Mouse (Mus musculus): Measurements from ENCODE around the gene Ddit4. TPM values are rescaled to one million over a fixed set of nuclear protein-coding genes. Genes with fewer than 3 reads are reported as not detected.

The Ddit4 gene
- polyA plus RNA-seq, 1 experiment from 2014 or later, result 32.7 TPM

GRCm38 (mm10) chr10:59942847-59943420 is 8.7 kb downstream of the Ddit4 start:
- H3K27me3 ChIP-seq (ENCODE audit: poor library complexity, severe bottlenecking), result peaks cover 11% of the 10 kb centered on the region
- H3K9me3 ChIP-seq, result no peaks in the 10 kb centered on the region
- peak overlapping the region; percentile 35 for H3K4me3 ChIP-seq
- WGBS, result 5% methylated on average over 16 of the region's 16 CpGs
- peak overlapping the region; percentile 74 for H3K27ac ChIP-seq
- no peak for DNase-seq (ENCODE audit: extremely low spot score, low spot score)
- H3K4me1 ChIP-seq, result peaks cover 25% of the 10 kb centered on the region
- H3K36me3 ChIP-seq (replicated peaks), result no peaks in the 10 kb centered on the region

DNA sequence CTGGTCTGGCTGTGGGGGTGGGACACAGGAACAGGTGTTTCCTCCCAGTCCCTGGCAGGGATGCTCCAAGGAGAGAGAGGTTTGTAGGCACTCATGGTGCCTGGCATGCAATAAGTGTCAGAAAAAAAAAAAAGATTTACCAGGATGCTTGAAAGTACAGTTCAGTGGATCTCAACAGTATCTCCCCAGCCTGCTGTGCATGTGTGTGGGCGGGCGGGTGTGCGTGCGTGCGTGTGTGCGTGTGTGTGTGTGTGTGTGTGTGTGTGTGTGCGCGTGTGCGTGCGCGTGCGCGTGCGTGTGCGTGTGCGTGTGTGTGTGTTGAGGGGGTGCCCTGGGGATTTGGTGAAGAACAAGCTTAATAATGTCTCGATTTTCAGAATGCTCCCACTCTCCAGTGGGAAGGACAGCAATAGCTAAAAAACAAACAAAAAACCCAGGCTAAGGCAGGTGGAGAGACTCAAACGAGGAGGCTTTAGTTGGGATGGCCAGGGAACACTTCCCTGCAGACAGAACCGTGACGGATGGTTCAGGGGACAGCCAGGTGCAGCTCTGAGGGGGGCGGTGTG is 9.3 kb downstream of the Ddit4 start:
- peak overlapping the region; percentile 35 for H3K4me3 ChIP-seq
- H3K27ac ChIP-seq, result peak overlapping the region; percentile 74
- H3K36me3 ChIP-seq (replicated peaks), result no peaks in the 10 kb centered on the region
- no peaks in the 10 kb centered on the region for H3K9me3 ChIP-seq
- 56% methylated on average over 21 of the region's 21 CpGs for WGBS
- DNase-seq (ENCODE audit: extremely low spot score, low spot score), result no peak
- peaks cover 11% of the 10 kb centered on the region for H3K27me3 ChIP-seq (ENCODE audit: poor library complexity, severe bottlenecking)
- H3K4me1 ChIP-seq, result peaks cover 20% of the 10 kb centered on the region

DNA sequence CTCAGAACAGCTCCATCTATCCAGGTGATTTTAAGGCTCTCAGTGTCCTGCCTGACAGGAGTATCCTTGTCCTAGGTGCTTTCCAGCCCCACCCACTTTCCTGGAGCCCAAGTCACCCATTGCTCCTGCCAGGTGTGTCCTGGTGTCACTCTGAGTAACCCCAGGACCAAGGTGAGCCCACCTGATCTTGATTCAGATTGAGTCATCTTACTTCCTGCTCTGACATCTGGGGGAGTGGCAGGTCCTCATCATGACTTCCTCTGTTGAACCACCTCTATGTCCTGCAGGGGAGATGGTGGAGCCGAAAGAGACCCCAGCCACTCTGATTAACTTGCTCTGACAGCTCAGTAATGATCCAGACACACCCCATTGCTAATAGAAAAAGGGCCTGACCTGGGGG is 12.6 kb downstream of the Ddit4 start:
- no peak for DNase-seq (ENCODE audit: extremely low spot score, low spot score)
- no peaks in the 10 kb centered on the region for H3K9me3 ChIP-seq
- peaks cover 11% of the 10 kb centered on the region for H3K27me3 ChIP-seq (ENCODE audit: poor library complexity, severe bottlenecking)
- 71% methylated on average over 1 of the region's 1 CpGs for WGBS
- H3K27ac ChIP-seq, result no peak overlapping the region
- no peaks in the 10 kb centered on the region for H3K36me3 ChIP-seq (replicated peaks)
- peaks cover 33% of the 10 kb centered on the region for H3K4me1 ChIP-seq
- H3K4me3 ChIP-seq, result no peak overlapping the region

DNA sequence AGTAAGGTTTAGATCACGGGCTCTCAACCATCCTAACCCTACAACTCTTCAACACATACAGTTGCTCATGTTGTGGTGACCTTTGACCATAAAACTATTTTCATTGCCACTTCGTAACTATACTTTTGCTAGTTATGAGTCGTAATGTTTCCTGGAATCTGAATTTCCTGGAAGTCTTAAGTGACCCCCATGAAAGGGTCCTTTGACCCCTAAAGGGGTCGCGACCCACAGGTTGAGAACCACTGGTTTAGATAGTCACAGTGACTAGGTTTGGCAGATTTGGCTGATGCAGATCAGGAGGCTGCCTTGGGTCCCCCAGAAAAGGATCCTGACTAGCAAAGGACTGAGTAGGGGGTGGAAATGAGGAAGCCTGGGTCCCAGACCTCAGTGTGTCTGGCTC is 13.0 kb downstream of the Ddit4 start:
- peaks cover 11% of the 10 kb centered on the region for H3K27me3 ChIP-seq (ENCODE audit: poor library complexity, severe bottlenecking)
- H3K4me3 ChIP-seq, result no peak overlapping the region
- 89% methylated on average over 5 of the region's 5 CpGs for WGBS
- no peaks in the 10 kb centered on the region for H3K36me3 ChIP-seq (replicated peaks)
- H3K9me3 ChIP-seq, result no peaks in the 10 kb centered on the region
- no peak for DNase-seq (ENCODE audit: extremely low spot score, low spot score)
- peaks cover 32% of the 10 kb centered on the region for H3K4me1 ChIP-seq
- H3K27ac ChIP-seq, result no peak overlapping the region

DNA sequence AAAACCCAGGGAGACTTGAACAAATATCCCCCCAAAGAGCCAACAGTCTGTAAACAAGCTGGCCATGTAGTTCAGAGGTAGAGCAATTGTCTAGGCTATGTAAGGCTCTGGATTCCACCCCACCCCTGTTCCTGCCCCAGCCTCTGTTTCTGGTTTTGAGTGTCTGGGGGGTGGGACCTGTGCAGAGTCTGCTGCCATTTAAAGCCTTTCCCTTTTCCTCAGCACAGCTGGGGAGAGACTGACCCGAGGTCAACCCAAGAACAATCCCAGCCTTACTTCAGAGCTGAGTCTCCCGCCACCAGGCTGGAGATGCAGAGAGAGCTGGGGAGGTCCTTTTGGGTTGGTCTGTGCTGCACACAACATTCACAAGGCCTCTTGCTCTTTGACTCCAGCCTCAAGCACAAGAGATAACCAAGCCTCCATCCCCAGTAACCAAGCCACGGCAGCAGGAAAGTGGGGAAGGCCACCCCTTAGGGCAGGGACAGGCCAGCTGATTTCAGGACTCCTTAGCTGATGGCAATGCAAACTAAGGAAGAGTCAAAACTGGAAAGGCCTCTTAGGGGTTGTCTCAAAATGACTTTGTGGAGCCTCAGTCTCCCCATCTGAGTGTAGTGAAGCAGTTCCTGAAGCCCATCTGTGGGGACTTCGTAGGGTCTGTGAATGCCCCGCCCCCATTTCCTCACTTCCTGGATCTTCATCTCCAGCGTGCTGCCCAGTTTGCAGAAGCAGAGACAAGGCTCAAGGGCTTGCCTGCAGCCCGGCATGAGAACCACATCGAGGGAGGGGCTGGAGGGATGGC is 15.4 kb downstream of the Ddit4 start:
- DNase-seq (ENCODE audit: extremely low spot score, low spot score), result no peak
- WGBS, result 45% methylated on average over 8 of the region's 8 CpGs
- no peak overlapping the region for H3K4me3 ChIP-seq
- H3K9me3 ChIP-seq, result no peaks in the 10 kb centered on the region
- peak overlapping the region; percentile 79 for H3K27ac ChIP-seq
- H3K4me1 ChIP-seq, result peaks cover 18% of the 10 kb centered on the region
- no peaks in the 10 kb centered on the region for H3K27me3 ChIP-seq (ENCODE audit: poor library complexity, severe bottlenecking)
- no peaks in the 10 kb centered on the region for H3K36me3 ChIP-seq (replicated peaks)

GRCm38 (mm10) chr10:59934039-59934438 is 17.6 kb downstream of the Ddit4 start:
- peak overlapping the region; percentile 27; the same call in 1 of the 2 replicates for H3K27ac ChIP-seq
- peaks cover 26% of the 10 kb centered on the region for H3K4me1 ChIP-seq
- H3K27me3 ChIP-seq (ENCODE audit: poor library complexity, severe bottlenecking), result no peaks in the 10 kb centered on the region
- H3K36me3 ChIP-seq (replicated peaks), result no peaks in the 10 kb centered on the region
- no peak overlapping the region for H3K4me3 ChIP-seq
- WGBS, result 23% methylated on average over 3 of the region's 3 CpGs
- H3K9me3 ChIP-seq, result no peaks in the 10 kb centered on the region
- no peak for DNase-seq (ENCODE audit: extremely low spot score, low spot score)

DNA sequence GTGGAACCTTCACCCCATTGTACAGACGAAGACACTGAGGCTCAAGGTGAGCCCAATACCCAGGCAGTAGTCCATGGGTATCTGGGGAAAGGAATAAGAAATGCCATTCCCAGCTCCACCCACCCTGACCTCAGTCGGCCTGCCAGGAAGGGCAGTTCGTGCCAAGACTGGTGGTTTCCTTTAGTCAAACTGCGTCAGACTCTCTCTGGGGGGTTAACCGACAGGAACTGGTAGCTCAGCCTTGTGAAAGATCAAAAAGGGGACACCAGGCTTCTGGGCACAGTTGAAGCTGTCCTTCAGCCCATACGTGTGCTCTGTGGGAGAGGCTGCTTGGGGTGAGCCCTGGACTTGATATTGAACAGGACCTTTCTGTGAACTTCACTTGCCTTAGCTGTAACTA is 19.1 kb downstream of the Ddit4 start:
- Histone ChIP-seq H3K27ac (no peak overlapping the region), H3K9me3 (no peaks in the 10 kb centered on the region), H3K27me3 (ENCODE audit: poor library complexity, severe bottlenecking) (no peaks in the 10 kb centered on the region), H3K4me3 (no peak overlapping the region), H3K36me3 (replicated peaks) (no peaks in the 10 kb centered on the region), H3K4me1 (peaks cover 26% of the 10 kb centered on the region)
- DNase-seq (ENCODE audit: extremely low spot score, low spot score), result no peak
- 92% methylated on average over 6 of the region's 6 CpGs for WGBS

DNA sequence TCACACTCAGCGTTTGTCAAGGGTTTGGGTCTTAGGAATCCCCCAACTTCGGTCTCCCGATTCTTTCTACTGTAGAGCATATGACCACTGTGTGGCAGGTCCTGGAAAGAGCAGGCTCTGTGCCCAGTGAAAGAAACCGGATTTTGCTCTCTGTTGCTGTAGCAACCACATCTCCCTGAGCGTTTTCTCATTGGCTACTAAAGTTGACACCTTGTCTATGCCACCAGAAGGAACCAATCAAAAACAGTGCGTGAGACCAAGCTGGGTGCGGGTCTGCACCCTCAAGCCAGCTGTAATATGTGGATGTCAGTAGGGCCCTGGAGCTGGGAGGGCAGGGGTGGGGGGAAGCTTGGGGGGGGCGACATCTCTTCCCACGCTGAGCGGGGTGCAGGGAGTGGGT is 20.6 kb downstream of the Ddit4 start:
- no peaks in the 10 kb centered on the region for H3K9me3 ChIP-seq
- H3K4me1 ChIP-seq, result peaks cover 19% of the 10 kb centered on the region
- WGBS, result 36% methylated on average over 10 of the region's 10 CpGs
- no peaks in the 10 kb centered on the region for H3K27me3 ChIP-seq (ENCODE audit: poor library complexity, severe bottlenecking)
- DNase-seq (ENCODE audit: extremely low spot score, low spot score), result no peak
- H3K4me3 ChIP-seq, result no peak overlapping the region
- H3K27ac ChIP-seq, result no peak overlapping the region
- no peaks in the 10 kb centered on the region for H3K36me3 ChIP-seq (replicated peaks)

DNA sequence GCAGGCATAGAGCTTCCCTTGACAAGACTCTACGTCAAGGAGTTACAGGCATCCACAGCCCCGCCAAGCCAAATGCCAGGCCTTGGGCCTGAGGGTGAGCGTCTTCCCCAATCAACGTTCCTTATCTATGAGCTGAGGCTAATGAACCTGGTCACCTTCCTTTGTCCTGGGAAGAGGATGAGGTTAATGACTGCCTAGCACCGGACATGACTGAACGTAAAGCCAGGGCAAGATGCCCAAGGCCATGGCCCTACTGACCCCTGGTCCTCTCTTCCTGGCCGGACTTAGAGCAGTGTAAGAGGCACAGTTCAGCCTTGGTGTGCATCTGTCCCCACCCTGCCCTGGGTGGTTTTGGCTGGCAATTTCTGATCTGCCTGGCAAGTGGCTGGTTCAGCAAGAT is 22.4 kb downstream of the Ddit4 start:
- Histone ChIP-seq H3K9me3 (no peaks in the 10 kb centered on the region), H3K27ac (no peak overlapping the region), H3K4me3 (no peak overlapping the region), H3K27me3 (ENCODE audit: poor library complexity, severe bottlenecking) (no peaks in the 10 kb centered on the region), H3K36me3 (replicated peaks) (no peaks in the 10 kb centered on the region), H3K4me1 (peaks cover 20% of the 10 kb centered on the region)
- DNase-seq (ENCODE audit: extremely low spot score, low spot score), result no peak
- WGBS, result 85% methylated on average over 7 of the region's 7 CpGs

DNA sequence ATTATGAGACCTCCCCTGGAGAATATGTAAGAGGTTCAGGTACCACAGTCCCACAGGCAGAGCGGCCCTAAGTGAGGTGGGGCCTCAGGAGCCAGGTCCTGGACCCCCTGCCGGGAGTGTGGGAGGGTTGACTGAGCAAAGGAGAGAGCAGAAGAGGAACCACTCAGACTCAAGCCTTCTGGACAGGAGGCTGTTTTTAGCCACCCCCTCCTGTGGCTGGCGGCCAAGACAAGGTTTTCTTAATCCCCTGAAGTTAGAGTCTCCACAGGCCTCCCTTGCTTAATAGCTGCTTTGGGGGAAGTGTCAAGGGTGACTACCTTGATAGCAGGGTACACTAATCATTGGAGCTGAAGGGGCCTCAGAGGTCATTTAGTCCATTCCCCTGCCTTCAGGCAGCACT is 27.3 kb downstream of the Ddit4 start:
- Histone ChIP-seq H3K4me3 (no peak overlapping the region), H3K36me3 (replicated peaks) (no peaks in the 10 kb centered on the region), H3K9me3 (no peaks in the 10 kb centered on the region), H3K27ac (0 out of 2 replicates have a peak overlapping the region, but pooled peaks have one; percentile 25), H3K27me3 (ENCODE audit: poor library complexity, severe bottlenecking) (peaks cover 25% of the 10 kb centered on the region), H3K4me1 (peaks cover 44% of the 10 kb centered on the region)
- 21% methylated on average over 3 of the region's 3 CpGs for WGBS
- DNase-seq (ENCODE audit: extremely low spot score, low spot score), result no peak

DNA sequence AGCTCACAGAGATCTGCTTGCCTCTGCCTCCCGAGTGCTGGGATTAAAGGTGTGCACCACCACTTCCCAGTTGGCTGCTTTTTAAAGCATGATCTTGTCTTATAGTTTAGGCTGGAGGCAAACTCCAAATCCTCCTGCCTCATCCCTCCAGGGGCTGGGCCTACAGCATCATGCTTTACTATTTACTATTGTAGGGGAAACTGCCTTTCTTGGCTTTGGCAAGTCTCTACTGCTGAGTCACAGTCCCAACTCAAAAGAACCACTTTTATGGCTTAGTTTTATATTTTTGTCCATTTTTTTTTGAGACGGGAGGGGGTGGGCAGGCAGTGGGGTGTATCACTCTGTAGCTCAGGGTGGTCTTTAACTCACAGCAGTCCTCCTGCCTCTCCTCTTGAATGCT is 28.1 kb downstream of the Ddit4 start:
- Histone ChIP-seq H3K27ac (no peak overlapping the region), H3K4me1 (peaks cover 46% of the 10 kb centered on the region), H3K27me3 (ENCODE audit: poor library complexity, severe bottlenecking) (peaks cover 26% of the 10 kb centered on the region), H3K36me3 (replicated peaks) (no peaks in the 10 kb centered on the region), H3K9me3 (no peaks in the 10 kb centered on the region), H3K4me3 (no peak overlapping the region)
- WGBS, result 78% methylated on average over 2 of the region's 2 CpGs
- no peak for DNase-seq (ENCODE audit: extremely low spot score, low spot score)

GRCm38 (mm10) chr10:59920810-59921681 is 30.6 kb downstream of the Ddit4 start:
- Histone ChIP-seq H3K27me3 (ENCODE audit: poor library complexity, severe bottlenecking) (peaks cover 26% of the 10 kb centered on the region), H3K36me3 (replicated peaks) (no peaks in the 10 kb centered on the region), H3K27ac (peak overlapping the region; percentile 82), H3K9me3 (no peaks in the 10 kb centered on the region), H3K4me3 (peak overlapping the region; percentile 52), H3K4me1 (peaks cover 58% of the 10 kb centered on the region)
- DNase-seq (ENCODE audit: extremely low spot score, low spot score), result peak; percentile 68
- WGBS, result 6% methylated on average over 33 of the region's 33 CpGs

All from forebrain, embryonic 10.5 days (tissue).